Mouse (Mus musculus) urinary bladder, postnatal 10 days (tissue): ENCODE data around the gene Mgam.
"Not testable (repeated sequence)": the region's sequence is repeated elsewhere in the genome, so short reads cannot be mapped to it uniquely, and the experiment has no call there.

Source experiments
- DNase-seq: peaks from one replicate; pipeline ENCODE4 v3.0.0; 2022; ENCODE audit warnings: low spot score

The Mgam gene

DNA sequence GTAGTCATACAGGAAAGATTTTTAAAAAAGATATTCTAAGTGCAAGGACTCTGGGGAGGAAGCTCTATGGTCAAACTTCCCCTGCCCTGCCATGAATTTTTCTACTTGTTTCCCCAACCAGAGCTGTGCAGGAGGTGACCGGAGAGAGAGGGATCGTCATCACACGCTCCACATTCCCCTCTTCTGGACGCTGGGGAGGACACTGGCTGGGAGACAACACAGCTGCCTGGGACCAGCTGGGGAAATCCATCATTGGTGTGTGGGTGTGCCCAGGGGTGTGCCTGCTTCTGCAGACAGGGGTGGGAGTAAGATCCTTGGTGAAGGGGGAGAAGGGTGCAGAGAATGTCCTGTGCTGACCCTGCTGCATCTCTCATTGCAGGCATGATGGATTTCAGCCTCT, 99.9 kb downstream of the Mgam start:
- DNase-seq: not testable (repeated sequence)

- no peak for DNase-seq
Observed at GRCm38 (mm10) chr6:40739545-40739944, 110.9 kb downstream of the Mgam start.

- DNase-seq: not testable (repeated sequence)
Observed at GRCm38 (mm10) chr6:40749030-40749429, 120.4 kb downstream of the Mgam start.

GRCm38 (mm10) chr6:40755948-40756347, 127.3 kb downstream of the Mgam start:
- no peak for DNase-seq

DNA sequence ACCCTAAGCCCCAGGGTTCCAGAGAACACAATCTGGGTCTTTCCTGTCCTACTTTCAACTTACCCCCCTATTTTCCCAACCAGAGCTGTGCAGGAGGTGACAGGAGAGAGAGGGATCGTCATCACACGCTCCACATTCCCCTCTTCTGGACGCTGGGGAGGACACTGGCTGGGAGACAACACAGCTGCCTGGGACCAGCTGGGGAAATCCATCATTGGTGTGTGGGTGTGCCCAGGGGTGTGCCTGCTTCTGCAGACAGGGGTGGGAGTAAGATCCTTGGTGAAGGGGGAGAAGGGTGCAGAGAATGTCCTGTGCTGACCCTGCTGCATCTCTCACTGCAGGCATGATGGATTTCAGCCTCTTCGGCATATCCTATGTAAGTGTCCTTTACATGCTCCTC, 128.7 kb downstream of the Mgam start:
- DNase-seq: not testable (repeated sequence)

- no peak for DNase-seq
Observed at GRCm38 (mm10) chr6:40774656-40775055, 146.0 kb downstream of the Mgam start.

DNA sequence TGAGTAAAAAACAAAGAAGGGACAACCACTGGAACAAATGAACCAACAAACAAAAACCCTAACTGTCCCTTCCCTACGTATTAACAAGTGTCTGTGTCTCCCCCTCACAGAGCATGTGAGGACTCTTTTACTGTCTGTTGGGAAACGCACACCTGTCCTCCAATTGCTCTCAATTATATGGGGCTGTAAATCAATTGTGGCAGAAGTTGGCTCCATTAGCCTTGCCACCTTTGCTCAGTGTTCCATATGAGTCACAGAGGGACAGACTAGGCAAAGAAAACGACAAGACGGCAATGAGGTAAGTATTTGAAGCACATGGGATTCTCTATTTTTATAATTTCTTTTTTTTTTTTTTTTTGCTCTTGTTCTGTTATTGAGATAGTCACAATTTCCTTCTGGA, 149.8 kb downstream of the Mgam start:
- no peak for DNase-seq

DNA sequence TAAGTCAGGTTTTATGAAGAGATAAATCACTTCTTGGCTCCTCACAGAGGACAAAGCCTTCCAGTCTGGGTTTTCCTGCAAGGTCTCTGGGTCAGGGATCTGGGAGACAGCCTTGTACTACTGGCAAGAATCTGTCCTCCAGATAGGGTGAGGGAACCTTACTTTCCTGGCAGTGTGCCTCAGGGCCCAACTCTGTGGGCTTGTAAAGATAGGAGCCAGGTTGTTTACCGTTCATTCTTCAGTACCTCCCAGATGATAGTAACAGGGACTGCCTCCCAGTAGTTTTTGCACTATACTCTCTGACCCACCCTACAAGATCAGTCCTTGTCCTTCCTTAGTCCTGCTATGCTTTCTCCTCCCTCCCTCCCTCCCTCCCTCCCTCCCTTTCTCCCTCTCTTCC, 155.0 kb downstream of the Mgam start:
- DNase-seq: no peak

GRCm38 (mm10) chr6:40784378-40784777, 155.7 kb downstream of the Mgam start:
- DNase-seq: no peak

DNA sequence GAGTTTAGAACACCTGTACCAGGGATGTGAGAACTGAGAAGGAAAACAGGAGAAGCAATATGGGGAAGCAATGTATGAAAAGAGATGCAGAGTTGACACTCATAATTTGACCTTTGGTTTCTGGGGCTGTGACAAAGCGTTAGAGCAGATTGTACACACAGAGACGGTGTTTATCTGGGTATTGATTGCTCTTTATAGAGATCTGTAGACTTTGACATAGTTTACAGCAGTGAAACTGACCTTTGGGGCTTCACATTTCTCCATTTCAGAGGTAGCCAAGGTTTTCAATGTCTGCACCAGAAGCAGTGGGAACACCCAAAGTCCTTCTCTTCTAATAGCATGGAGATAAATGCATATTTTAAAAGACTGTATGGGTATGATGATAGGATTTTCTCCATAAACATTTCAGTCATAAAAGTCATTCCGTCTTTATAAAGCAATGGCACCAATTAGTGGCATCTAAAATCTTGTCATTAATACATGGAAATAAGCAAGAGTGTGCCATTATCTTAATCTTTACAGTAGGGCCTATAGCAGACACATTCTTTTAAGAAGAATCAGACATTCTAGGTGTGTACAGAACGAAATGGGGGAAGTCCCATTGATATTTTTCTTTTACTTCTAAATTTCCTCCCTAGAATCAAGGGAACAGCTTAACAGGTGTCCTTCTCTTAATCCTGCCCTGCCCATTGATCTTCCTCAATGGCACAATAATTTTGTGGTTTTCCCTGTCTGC, 166.6 kb downstream of the Mgam start:
- no peak for DNase-seq

DNA sequence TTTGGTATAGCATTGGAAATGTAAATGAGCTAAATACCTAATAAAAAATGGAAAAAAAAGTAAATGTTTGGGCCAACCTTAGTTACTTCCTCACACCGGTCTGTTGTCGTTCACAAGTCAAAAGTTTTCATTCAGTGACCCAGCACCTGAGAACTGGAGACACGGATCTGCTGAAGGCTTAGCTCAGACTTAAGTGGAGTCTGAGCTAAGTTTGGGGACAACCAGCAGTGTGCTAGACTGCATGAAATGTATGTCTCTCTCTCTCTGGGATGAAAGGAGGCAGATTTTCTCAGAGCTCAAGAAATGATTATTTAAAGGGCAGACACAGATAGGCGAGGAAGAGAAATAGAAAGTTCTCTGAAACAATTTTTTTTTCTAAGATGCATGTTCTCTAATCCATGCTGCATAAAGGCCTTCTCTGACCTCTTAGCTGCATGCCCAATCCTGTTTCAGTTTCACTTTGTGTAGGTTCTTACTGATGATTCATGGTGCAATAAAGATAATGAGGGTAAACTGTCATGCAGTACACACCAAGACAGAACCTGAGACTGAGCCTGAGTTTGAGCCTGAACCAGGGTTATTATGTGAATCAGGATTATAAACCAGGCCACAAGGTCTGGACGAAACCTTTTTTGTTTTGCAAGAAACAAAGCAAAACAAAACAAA, 189.7 kb downstream of the Mgam start:
- no peak for DNase-seq
